Mouse (Mus musculus): Measurements from ENCODE around the gene Cntn3. TPM values are rescaled to one million over a fixed set of nuclear protein-coding genes. Genes with fewer than 3 reads are reported as not detected.

Cntn3 gene
- polyA plus RNA-seq, 1 experiment from 2014 or later, result 1.6 TPM

GRCm38 (mm10) chr6:102556497-102556896 lies 16.4 kb downstream of the Cntn3 start:
- Histone ChIP-seq H3K4me3 (replicated peaks) (no peak overlapping the region), H3K9me3 (replicated peaks) (no peaks in the 10 kb centered on the region), H3K36me3 (no peaks in the 10 kb centered on the region), H3K9ac (no peak overlapping the region), H3K4me1 (no peaks in the 10 kb centered on the region), H3K27ac (replicated peaks) (no peak overlapping the region), H3K4me2 (replicated peaks) (no peak overlapping the region), H3K27me3 (no peaks in the 10 kb centered on the region)
- no peak for ATAC-seq (ENCODE audit: insufficient number of reproducible peaks, low FRiP score, low TSS enrichment, low read depth)
- WGBS, result 69% methylated on average over 3 of the region's 3 CpGs

- Histone ChIP-seq H3K36me3 (no peaks in the 10 kb centered on the region), H3K4me1 (no peaks in the 10 kb centered on the region), H3K4me2 (replicated peaks) (no peak overlapping the region), H3K9ac (no peak overlapping the region), H3K9me3 (replicated peaks) (no peaks in the 10 kb centered on the region), H3K4me3 (replicated peaks) (no peak overlapping the region), H3K27me3 (no peaks in the 10 kb centered on the region), H3K27ac (replicated peaks) (no peak overlapping the region)
- no peak for ATAC-seq (ENCODE audit: insufficient number of reproducible peaks, low FRiP score, low TSS enrichment, low read depth)
- whole genome bisulfite sequencing, result 84% methylated on average over 4 of the region's 4 CpGs
Measured at GRCm38 (mm10) chr6:102555814-102556437, 17.0 kb downstream of the Cntn3 start.

GRCm38 (mm10) chr6:102555067-102555657 lies 17.7 kb downstream of the Cntn3 start:
- Histone ChIP-seq H3K4me1 (no peaks in the 10 kb centered on the region), H3K4me3 (replicated peaks) (no peak overlapping the region), H3K9me3 (replicated peaks) (no peaks in the 10 kb centered on the region), H3K27me3 (no peaks in the 10 kb centered on the region), H3K27ac (replicated peaks) (no peak overlapping the region), H3K4me2 (replicated peaks) (no peak overlapping the region), H3K9ac (no peak overlapping the region), H3K36me3 (no peaks in the 10 kb centered on the region)
- 0 out of 2 replicates have a peak, but pooled peaks have one; percentile 29 for ATAC-seq (ENCODE audit: insufficient number of reproducible peaks, low FRiP score, low TSS enrichment, low read depth)
- WGBS, result 63% methylated on average over 3 of the region's 3 CpGs

GRCm38 (mm10) chr6:102541633-102542412 lies 31.1 kb downstream of the Cntn3 start:
- Histone ChIP-seq H3K4me3 (replicated peaks) (no peak overlapping the region), H3K9ac (no peak overlapping the region), H3K27me3 (no peaks in the 10 kb centered on the region), H3K36me3 (no peaks in the 10 kb centered on the region), H3K4me2 (replicated peaks) (no peak overlapping the region), H3K27ac (replicated peaks) (no peak overlapping the region), H3K4me1 (no peaks in the 10 kb centered on the region), H3K9me3 (replicated peaks) (no peaks in the 10 kb centered on the region)
- WGBS, result 77% methylated on average over 7 of the region's 7 CpGs
- ATAC-seq (ENCODE audit: insufficient number of reproducible peaks, low FRiP score, low TSS enrichment, low read depth), result no peak

- H3K4me2 ChIP-seq (replicated peaks), result no peak overlapping the region
- H3K4me1 ChIP-seq, result no peaks in the 10 kb centered on the region
- no peaks in the 10 kb centered on the region for H3K27me3 ChIP-seq
- no peak overlapping the region for H3K9ac ChIP-seq
- WGBS, result 71% methylated on average over 4 of the region's 4 CpGs
- no peak overlapping the region for H3K4me3 ChIP-seq (replicated peaks)
- H3K9me3 ChIP-seq (replicated peaks), result no peaks in the 10 kb centered on the region
- H3K36me3 ChIP-seq, result no peaks in the 10 kb centered on the region
- no peak overlapping the region for H3K27ac ChIP-seq (replicated peaks)
- no peak for ATAC-seq (ENCODE audit: insufficient number of reproducible peaks, low FRiP score, low TSS enrichment, low read depth)
Measured at GRCm38 (mm10) chr6:102535599-102535998, 37.3 kb downstream of the Cntn3 start.

DNA sequence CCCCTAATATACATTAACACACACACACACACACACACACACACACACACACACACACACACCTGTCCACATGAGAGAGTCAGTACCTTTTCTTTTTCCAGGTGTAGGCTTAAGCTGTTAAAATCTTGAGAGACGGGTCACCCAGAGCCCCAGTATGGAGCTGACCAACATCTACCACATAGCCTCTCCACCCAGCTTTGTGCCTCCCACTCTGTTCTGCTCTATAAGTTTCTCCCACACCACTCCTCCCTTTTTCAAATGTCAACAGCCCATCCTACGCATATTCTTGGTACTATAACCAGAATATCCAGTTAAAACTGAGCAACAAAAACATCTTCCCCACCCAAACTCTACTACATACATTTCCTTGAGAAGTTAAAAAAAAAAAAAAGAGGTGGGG lies 49.9 kb downstream of the Cntn3 start:
- no peaks in the 10 kb centered on the region for H3K4me1 ChIP-seq
- 64% methylated on average over 2 of the region's 2 CpGs for WGBS
- H3K9me3 ChIP-seq (replicated peaks), result no peaks in the 10 kb centered on the region
- no peaks in the 10 kb centered on the region for H3K27me3 ChIP-seq
- no peaks in the 10 kb centered on the region for H3K36me3 ChIP-seq
- H3K27ac ChIP-seq (replicated peaks), result no peak overlapping the region
- H3K4me2 ChIP-seq (replicated peaks), result no peak overlapping the region
- no peak overlapping the region for H3K9ac ChIP-seq
- no peak overlapping the region for H3K4me3 ChIP-seq (replicated peaks)
- ATAC-seq (ENCODE audit: insufficient number of reproducible peaks, low FRiP score, low TSS enrichment, low read depth), result no peak

DNA sequence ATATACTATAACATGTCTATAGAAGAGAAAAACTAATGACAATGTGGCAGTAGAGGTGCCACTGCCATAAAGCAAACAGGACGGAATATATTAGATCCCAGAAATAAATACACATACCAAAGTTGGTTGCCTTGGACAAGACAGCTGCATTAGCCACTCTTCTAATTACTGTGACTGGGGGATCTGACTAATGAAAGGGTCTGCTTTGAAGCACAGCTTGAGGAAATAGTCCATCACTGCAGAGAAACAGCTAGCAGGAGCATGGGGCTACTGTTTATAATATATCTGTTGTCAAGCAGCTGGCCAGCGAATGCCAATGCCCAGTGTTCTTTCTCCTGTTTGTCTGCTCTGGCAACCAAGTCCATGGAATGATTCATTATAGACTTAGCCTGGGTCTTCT lies 51.9 kb downstream of the Cntn3 start:
- Histone ChIP-seq H3K4me3 (replicated peaks) (no peak overlapping the region), H3K27ac (replicated peaks) (no peak overlapping the region), H3K4me1 (no peaks in the 10 kb centered on the region), H3K9me3 (replicated peaks) (no peaks in the 10 kb centered on the region), H3K27me3 (no peaks in the 10 kb centered on the region), H3K9ac (no peak overlapping the region), H3K4me2 (replicated peaks) (no peak overlapping the region), H3K36me3 (no peaks in the 10 kb centered on the region)
- 76% methylated on average over 2 of the region's 2 CpGs for WGBS
- ATAC-seq (ENCODE audit: insufficient number of reproducible peaks, low FRiP score, low TSS enrichment, low read depth), result no peak

DNA sequence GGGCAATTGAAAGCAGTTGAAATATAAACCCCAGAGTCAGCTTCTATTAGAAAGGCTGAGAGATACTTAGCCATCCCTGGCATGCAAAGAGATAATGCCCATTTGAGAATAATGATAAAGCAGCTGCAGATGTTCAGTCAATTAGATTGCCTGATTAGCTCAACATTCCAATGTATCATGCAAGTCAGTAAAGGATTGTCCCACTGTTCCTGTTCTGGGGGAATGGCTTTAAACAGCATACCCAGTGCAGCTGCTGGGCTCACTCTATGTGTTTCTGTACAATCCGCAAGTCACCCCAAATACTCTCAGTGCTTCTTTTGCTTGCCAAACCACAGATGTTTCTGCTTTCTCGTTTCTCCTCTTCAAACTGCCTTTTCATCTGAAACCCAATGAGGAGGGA lies 57.7 kb downstream of the Cntn3 start:
- Histone ChIP-seq H3K9me3 (replicated peaks) (no peaks in the 10 kb centered on the region), H3K27ac (replicated peaks) (no peak overlapping the region), H3K4me1 (no peaks in the 10 kb centered on the region), H3K27me3 (no peaks in the 10 kb centered on the region), H3K36me3 (no peaks in the 10 kb centered on the region), H3K4me3 (replicated peaks) (no peak overlapping the region), H3K4me2 (replicated peaks) (no peak overlapping the region), H3K9ac (no peak overlapping the region)
- WGBS, result 49% methylated on average over 2 of the region's 2 CpGs
- no peak for ATAC-seq (ENCODE audit: insufficient number of reproducible peaks, low FRiP score, low TSS enrichment, low read depth)

DNA sequence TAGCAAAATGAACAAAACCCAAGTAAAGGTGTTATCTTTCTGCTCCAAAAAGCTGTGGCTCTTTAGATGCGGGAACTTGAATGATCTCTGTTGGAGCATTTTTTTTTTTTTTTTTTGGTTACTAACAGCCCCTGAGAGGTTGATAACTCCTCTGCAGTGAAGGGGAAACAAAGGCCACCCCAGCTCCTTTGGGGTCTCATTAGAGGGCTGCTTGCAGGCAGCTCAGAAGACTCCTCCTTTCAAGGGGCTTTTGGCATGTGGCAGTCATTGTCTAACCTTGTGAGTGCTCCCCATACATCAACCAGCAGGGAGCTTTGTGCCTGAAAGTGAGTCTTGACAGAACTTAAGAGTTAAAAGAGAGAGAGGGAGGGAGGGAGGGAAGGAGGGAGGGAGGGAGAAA lies 60.8 kb downstream of the Cntn3 start:
- WGBS, result 45% methylated on average over 1 of the region's 1 CpGs
- Histone ChIP-seq H3K4me2 (replicated peaks) (no peak overlapping the region), H3K4me3 (replicated peaks) (no peak overlapping the region), H3K27me3 (no peaks in the 10 kb centered on the region), H3K9me3 (replicated peaks) (no peaks in the 10 kb centered on the region), H3K4me1 (no peaks in the 10 kb centered on the region), H3K27ac (replicated peaks) (no peak overlapping the region), H3K36me3 (no peaks in the 10 kb centered on the region), H3K9ac (no peak overlapping the region)
- ATAC-seq (ENCODE audit: insufficient number of reproducible peaks, low FRiP score, low TSS enrichment, low read depth), result no peak

DNA sequence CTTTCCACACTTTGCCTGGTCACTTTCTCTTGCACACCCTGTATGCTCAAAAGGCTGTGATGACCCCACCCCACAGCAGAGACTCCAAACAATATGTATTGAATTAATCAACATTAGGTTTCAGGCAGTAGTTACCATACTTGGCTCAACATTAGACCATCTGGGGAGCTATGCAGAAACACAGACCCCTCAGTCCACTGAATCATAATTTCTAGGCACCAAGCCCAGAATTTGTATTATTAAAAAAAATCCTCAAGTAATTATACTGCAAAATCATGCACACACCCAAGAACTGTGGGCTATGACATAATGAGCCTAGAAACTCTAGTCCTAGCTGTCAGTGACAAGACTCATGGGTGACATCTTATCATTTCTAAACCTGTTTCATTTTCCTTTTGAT lies 87.4 kb downstream of the Cntn3 start:
- ATAC-seq (ENCODE audit: insufficient number of reproducible peaks, low FRiP score, low TSS enrichment, low read depth), result no peak
- H3K27me3 ChIP-seq, result no peaks in the 10 kb centered on the region
- H3K9me3 ChIP-seq (replicated peaks), result no peaks in the 10 kb centered on the region
- no peak overlapping the region for H3K4me2 ChIP-seq (replicated peaks)
- no peaks in the 10 kb centered on the region for H3K36me3 ChIP-seq
- H3K9ac ChIP-seq, result no peak overlapping the region
- no peak overlapping the region for H3K27ac ChIP-seq (replicated peaks)
- H3K4me1 ChIP-seq, result no peaks in the 10 kb centered on the region
- no peak overlapping the region for H3K4me3 ChIP-seq (replicated peaks)

DNA sequence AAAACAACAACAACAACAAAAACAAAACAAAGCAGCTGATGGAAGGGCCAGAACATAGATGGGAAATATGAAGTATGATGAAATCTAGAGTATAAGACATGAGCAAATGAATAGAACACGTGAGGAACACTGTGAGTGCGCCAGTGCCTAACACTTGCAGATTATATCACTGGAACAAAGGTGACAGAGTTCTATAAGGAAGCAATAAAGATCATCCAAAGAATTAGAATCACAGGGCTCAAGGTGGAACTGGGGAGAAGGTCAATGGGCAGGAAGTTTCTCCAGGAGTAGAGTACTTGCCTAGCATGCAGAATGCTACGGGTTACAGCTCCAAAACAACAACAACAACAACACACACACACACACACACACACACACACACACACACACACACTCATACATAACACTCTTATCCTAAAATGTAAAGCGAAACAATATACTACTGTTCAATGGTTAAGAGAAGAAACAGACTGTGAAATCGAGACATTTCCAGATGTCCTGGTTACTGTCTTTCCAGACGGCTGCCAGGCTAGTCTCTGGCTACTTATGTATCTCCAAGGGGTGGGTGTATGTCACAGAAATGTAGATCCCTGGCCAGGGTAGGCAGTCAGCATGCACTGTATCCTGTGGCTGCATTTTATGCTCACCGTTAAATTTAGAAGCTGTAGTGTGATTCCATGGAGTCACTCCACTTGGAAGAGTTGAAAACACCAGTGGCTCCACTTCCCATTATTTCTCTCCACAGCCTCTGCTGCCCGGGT lies 94.4 kb downstream of the Cntn3 start:
- ATAC-seq (ENCODE audit: insufficient number of reproducible peaks, low FRiP score, low TSS enrichment, low read depth), result no peak
- WGBS, result 62% methylated on average over 8 of the region's 8 CpGs

More for the DNA sequence above, 94.4 kb downstream of the Cntn3 start:
- Histone ChIP-seq H3K4me2 (replicated peaks) (no peak overlapping the region), H3K27me3 (no peaks in the 10 kb centered on the region), H3K9me3 (replicated peaks) (no peaks in the 10 kb centered on the region), H3K9ac (no peak overlapping the region), H3K4me3 (replicated peaks) (no peak overlapping the region), H3K27ac (replicated peaks) (no peak overlapping the region), H3K36me3 (no peaks in the 10 kb centered on the region), H3K4me1 (no peaks in the 10 kb centered on the region)

All from embryonic facial prominence, embryonic 15.5 days (tissue).